Mouse (Mus musculus) forebrain, embryonic 11.5 days (tissue): ENCODE results near the gene Lekr1. TPM values are rescaled to one million over a fixed set of nuclear protein-coding genes. Genes with fewer than 3 reads are reported as not detected.

ENCODE experiments used
- ATAC-seq: fragments of 200-750 bp; cut with Nextera tagmentation; replicated peaks from 2 replicates; pipeline ENCODE4 v1.8.0; 2017; ENCODE audit warnings: moderate TSS enrichment; ENCODE audit not compliant: low FRiP score
- DNase-seq: peaks from one replicate; pipeline ENCODE4 v3.0.0-alpha.2; 2017; ENCODE audit warnings: low spot score
- H3K27ac ChIP-seq: fragments of 300-500 bp; sonication (generic); 2 replicates; pipeline ENCODE4 v1.5.1; 2014; ENCODE audit warnings: low read depth, low read length
- H3K27me3 ChIP-seq: fragments of 300-500 bp; sonication (generic); 2 replicates; pipeline ENCODE4 v1.6.1; 2014; ENCODE audit warnings: mild to moderate bottlenecking, low read length, mixed read lengths; ENCODE audit not compliant: control insufficient read depth, insufficient read depth
- H3K36me3 ChIP-seq: fragments of 300-500 bp; sonication (generic); 2 replicates; pipeline ENCODE4 v1.6.1; 2014; ENCODE audit warnings: mild to moderate bottlenecking, low read length, moderate library complexity, mixed read lengths; ENCODE audit not compliant: control insufficient read depth, insufficient read depth
- H3K4me1 ChIP-seq: fragments of 300-500 bp; sonication (generic); replicated peaks from 2 replicates; pipeline ENCODE4 v1.6.1; 2014; ENCODE audit warnings: low read length, mixed read lengths; ENCODE audit not compliant: control insufficient read depth, insufficient read depth
- H3K4me2 ChIP-seq: fragments of 300-500 bp; sonication (generic); 2 replicates; pipeline ENCODE4 v1.6.1; 2014; ENCODE audit warnings: low read depth, mild to moderate bottlenecking, low read length, moderate library complexity, mixed read lengths; ENCODE audit not compliant: severe bottlenecking
- H3K4me3 ChIP-seq: fragments of 300-500 bp; sonication (generic); 2 replicates; pipeline ENCODE4 v1.5.1; 2014; ENCODE audit warnings: low read depth, low read length
- H3K9ac ChIP-seq: fragments of 300-500 bp; sonication (generic); 2 replicates; pipeline ENCODE4 v1.6.1; 2014; ENCODE audit warnings: low read length
- H3K9me3 ChIP-seq: fragments of 300-500 bp; sonication (generic); 2 replicates; pipeline ENCODE4 v1.6.1; 2016; ENCODE audit warnings: low read length, mixed read lengths; ENCODE audit not compliant: control insufficient read depth
- WGBS: fragments of 180-500 bp; shearing (Covaris S2); extraction: QIAGEN DNeasy Blood & Tissue Kit; methylation state at CpG from one replicate; pipeline ENCODE4 v1.1.7; 2014; 5-methylcytosine and 5-hydroxymethylcytosine counted together
- polyA plus RNA-seq: library from polyadenylated mRNA; unstranded; fragments of >200 nt; fragmentation: Nextera tagmentation; extraction: Ambion mirVana; gene quantifications from 2 replicates; pipeline ENCODE4 v1.2.1, GENCODE M21; 2014

The Lekr1 gene
- polyA plus RNA-seq, 1 experiment from 2014 or later, result 6.4 TPM

DNA sequence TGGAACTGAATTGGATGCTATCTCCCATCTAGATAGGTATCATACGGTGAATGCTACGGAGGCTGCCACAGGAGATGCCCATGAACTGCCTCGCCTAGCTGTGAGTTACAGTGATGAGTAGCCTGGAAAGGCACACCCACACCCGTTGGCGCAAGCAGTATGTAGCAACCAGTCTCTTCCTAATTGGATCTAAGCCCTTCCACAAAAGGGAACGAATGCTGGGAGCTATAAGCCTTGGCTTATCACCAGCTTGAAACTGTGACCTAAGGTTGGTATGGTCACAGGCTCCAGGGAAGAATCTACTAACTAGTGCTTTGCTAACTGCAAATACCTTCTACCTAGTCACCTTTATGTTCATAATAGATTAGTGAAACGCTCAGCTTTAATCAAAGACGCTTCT, 175.1 kb downstream of the Lekr1 start:
- WGBS, result 80% methylated on average over 8 of the region's 8 CpGs
- Histone ChIP-seq H3K4me1 (no peaks in the 10 kb centered on the region), H3K27ac (no peak overlapping the region), H3K27me3 (no peaks in the 10 kb centered on the region; the same call in 1 of the 2 replicates), H3K9me3 (no peaks in the 10 kb centered on the region), H3K4me3 (no peak overlapping the region), H3K36me3 (no peaks in the 10 kb centered on the region), H3K9ac (no peak overlapping the region), H3K4me2 (no peak overlapping the region)
- DNase-seq, result no peak
- no peak for ATAC-seq

DNA sequence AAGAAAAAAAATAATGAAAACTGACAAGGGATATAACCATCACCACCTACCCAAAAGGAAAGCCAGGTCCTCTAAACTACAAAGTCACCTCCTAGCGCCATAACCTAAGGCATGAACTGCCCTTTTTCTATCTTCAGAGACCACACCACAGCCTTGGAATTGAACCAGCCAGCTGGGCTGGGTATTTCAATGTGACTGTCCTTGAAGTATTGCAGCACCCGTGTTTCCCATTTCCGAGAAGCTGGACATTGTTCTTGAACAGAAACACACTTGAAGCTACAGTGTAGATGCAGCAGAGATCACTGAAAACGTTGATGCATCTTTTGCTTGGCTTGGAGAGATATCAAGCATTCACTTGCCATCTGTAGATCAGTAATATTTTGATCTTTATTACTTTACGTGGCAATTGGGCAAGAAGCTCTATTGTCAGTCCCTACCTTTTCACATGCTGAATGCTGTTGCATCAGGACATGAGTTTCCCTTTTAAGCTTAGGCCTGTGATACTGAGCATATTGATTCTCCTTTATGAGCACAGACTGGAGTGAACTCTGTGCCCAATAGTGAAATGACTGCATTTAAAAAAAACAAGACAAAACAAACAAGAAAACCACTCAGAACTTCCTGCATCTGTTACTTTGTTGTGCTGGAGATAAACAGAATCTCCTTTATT, 176.6 kb downstream of the Lekr1 start:
- 92% methylated on average over 5 of the region's 5 CpGs for WGBS
- no peaks in the 10 kb centered on the region for H3K36me3 ChIP-seq
- H3K27ac ChIP-seq, result no peak overlapping the region
- no peaks in the 10 kb centered on the region for H3K9me3 ChIP-seq
- H3K27me3 ChIP-seq, result no peaks in the 10 kb centered on the region; the same call in 1 of the 2 replicates
- H3K4me3 ChIP-seq, result no peak overlapping the region
- no peak overlapping the region for H3K9ac ChIP-seq
- no peaks in the 10 kb centered on the region for H3K4me1 ChIP-seq
- H3K4me2 ChIP-seq, result no peak overlapping the region
- ATAC-seq (no peak), DNase-seq (no peak)

DNA sequence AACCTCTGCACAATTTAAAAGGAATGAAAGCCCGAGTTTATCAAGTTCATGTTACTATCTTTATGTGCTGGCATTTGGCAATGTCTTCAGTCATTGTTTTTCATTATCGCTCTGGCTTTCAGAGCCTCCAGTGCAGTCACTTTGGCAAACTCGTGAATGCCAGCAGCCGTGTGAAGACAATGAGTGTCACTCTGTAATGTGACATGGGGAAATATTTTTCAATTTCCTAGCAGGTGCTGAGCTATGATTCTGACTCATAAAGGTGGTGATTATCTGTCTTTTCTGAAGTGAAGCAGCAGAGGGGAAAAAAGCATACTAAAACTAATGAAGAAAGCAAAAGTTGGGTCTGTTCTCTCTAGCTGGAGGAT, 177.1 kb downstream of the Lekr1 start:
- no peaks in the 10 kb centered on the region; the same call in 1 of the 2 replicates for H3K27me3 ChIP-seq
- DNase-seq (no peak), ATAC-seq (no peak)
- H3K9me3 ChIP-seq, result no peaks in the 10 kb centered on the region
- H3K27ac ChIP-seq, result no peak overlapping the region
- H3K4me3 ChIP-seq, result no peak overlapping the region
- 71% methylated on average over 4 of the region's 4 CpGs for WGBS
- H3K4me2 ChIP-seq, result no peak overlapping the region
- no peaks in the 10 kb centered on the region for H3K4me1 ChIP-seq
- no peak overlapping the region for H3K9ac ChIP-seq
- no peaks in the 10 kb centered on the region for H3K36me3 ChIP-seq

DNA sequence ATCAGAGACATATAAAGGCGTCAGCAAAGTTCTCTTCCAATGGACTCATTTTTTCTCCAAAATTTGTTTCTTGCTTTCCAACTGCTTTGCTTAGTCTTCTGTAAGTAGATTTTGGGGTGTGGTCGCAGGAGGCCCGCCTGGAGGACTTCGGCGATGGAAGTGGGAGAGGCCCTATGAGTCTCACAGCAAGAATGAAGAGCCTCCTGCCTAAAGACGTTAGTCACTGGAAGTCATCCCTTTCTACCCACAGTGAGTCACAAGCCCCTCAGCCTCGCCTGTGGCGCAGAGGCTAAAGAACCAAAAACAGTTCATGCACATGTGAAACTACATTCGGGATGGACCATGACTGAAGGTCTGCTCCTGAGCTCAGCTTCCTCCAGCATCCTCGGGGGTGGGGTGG, 178.3 kb downstream of the Lekr1 start:
- 88% methylated on average over 10 of the region's 10 CpGs for WGBS
- no peak for DNase-seq

DNA sequence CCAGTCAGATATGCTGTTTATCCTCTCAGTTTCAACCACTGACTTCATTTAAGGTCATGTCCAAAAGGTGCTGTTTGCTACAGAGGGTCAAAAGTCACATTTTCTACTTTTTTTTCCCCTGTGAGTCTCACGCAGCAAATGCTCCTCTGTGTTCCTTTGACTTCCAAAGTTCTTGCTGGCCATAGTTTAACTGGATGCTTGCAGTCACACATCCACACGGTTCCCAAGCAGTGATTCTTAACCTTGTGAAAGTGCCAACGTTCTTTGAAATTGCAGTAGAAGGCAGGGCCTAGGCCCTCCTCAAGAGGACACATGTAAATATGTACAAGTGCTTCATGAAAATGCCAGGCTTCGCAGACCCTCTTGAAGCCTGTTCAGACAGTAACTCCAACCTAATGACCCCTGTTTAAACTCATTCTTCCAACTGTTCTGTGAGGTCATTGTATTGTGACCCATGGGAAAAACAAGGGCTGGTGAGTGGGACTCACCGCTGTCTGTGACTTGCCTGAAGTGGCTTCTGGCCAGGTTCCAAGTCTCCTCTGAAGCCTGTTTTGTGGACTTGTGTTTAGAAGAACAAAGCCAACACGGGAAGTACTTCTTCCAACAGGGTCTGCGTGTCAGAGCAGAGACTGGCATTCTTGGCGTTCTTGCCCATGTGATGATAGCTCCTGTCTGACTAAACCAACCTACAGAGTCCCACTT, 179.0 kb downstream of the Lekr1 start:
- no peak overlapping the region for H3K4me2 ChIP-seq
- WGBS, result 81% methylated on average over 8 of the region's 8 CpGs
- H3K4me1 ChIP-seq, result no peaks in the 10 kb centered on the region
- no peaks in the 10 kb centered on the region for H3K36me3 ChIP-seq
- no peaks in the 10 kb centered on the region for H3K27me3 ChIP-seq
- H3K4me3 ChIP-seq, result no peak overlapping the region
- no peak overlapping the region for H3K9ac ChIP-seq
- no peak overlapping the region for H3K27ac ChIP-seq
- H3K9me3 ChIP-seq, result no peaks in the 10 kb centered on the region
- no peak for ATAC-seq
- no peak for DNase-seq

More for the DNA sequence above, 178.3 kb downstream of the Lekr1 start:
- Histone ChIP-seq H3K4me1 (no peaks in the 10 kb centered on the region), H3K4me2 (no peak overlapping the region), H3K36me3 (no peaks in the 10 kb centered on the region), H3K4me3 (no peak overlapping the region), H3K9ac (no peak overlapping the region), H3K27me3 (no peaks in the 10 kb centered on the region; the same call in 1 of the 2 replicates), H3K27ac (no peak overlapping the region), H3K9me3 (no peaks in the 10 kb centered on the region)
- ATAC-seq, result no peak

DNA sequence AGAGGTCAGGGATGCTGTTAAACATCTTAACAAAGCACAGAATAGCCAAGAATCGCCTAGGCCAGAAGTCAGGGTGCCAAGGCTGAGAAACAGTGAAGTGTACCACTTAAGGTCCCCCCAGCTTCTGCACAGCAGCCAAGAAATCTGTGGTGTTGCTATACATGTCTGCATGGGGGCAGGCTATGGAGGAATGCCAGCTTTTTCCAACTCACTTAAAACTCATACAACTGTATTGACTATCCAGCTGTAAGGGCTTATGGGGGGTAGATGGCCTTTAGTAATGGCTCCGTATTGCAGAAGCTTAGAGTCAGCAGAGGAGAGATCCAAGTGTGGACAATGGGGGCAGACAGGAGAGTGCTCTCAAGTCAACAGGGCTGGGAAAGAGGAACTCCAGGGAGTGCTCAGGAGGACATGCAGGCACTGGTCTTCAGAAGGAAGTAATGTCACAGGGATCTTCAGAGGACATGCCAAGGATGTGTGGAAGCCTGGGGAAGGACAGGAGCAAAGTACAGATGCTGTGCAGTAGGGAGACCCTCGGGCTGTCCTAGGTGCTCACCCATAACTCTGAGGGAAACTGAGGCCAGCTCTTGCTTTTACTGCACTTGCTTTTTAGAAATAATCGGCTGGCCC, 181.2 kb downstream of the Lekr1 start:
- no peak for ATAC-seq
- Histone ChIP-seq H3K4me3 (no peak overlapping the region), H3K36me3 (no peaks in the 10 kb centered on the region), H3K4me1 (no peaks in the 10 kb centered on the region), H3K27me3 (no peaks in the 10 kb centered on the region), H3K9me3 (no peaks in the 10 kb centered on the region), H3K9ac (no peak overlapping the region), H3K27ac (no peak overlapping the region), H3K4me2 (no peak overlapping the region)
- WGBS, result 83% methylated on average over 4 of the region's 4 CpGs
- no peak for DNase-seq

DNA sequence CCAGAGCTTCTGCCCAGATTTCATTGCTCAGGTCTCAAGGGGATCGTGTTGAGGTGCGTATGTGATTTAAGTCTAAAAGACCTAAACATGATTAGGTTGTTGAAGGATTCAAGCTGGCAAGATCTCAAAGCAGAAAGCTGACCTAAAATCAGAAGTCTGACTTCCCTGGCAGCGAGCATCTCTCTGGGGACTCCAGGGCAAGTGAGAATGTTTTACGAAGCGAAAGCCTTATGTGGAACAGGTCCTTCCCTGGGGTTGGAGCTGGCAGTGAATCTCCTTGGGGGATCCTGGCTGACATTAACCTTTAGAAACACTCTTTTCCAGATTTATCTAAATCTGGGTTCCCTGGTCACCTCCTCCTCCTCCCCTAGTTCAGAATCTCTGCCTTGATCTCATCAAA, 187.7 kb downstream of the Lekr1 start:
- DNase-seq (no peak), ATAC-seq (no peak)
- WGBS, result 92% methylated on average over 5 of the region's 5 CpGs
- H3K4me3 ChIP-seq, result no peak overlapping the region
- no peak overlapping the region for H3K9ac ChIP-seq
- no peaks in the 10 kb centered on the region for H3K27me3 ChIP-seq
- H3K4me1 ChIP-seq, result no peaks in the 10 kb centered on the region; the same call in 1 of the 2 replicates
- no peak overlapping the region for H3K4me2 ChIP-seq
- H3K36me3 ChIP-seq, result no peaks in the 10 kb centered on the region
- H3K27ac ChIP-seq, result no peak overlapping the region
- no peaks in the 10 kb centered on the region for H3K9me3 ChIP-seq

DNA sequence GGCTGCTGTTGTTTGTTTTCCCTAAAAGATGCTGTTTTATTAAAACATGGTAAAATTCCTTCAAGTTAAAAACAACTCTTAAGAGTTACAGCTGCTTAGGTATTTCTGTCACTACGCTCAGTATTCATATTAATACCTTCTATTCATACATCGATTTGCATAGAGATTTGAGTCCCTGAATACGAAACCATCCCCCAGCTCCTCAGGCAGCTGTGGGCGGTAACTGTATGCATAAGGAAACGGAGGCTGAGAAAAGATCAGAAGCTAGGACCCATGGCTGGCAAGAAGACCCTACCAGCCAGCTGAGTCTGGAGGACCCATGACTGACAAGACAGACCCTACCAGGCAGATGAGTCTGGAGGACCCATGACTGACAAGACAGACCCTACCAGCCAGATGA, 189.5 kb downstream of the Lekr1 start:
- ATAC-seq, result no peak
- H3K4me1 ChIP-seq, result no peaks in the 10 kb centered on the region; the same call in 1 of the 2 replicates
- no peaks in the 10 kb centered on the region for H3K27me3 ChIP-seq
- H3K36me3 ChIP-seq, result no peaks in the 10 kb centered on the region
- no peak overlapping the region for H3K4me2 ChIP-seq
- no peak overlapping the region for H3K4me3 ChIP-seq
- H3K9ac ChIP-seq, result no peak overlapping the region
- no peak overlapping the region for H3K27ac ChIP-seq
- DNase-seq, result no peak
- no peaks in the 10 kb centered on the region for H3K9me3 ChIP-seq
- 91% methylated on average over 5 of the region's 5 CpGs for WGBS
